Mouse (Mus musculus) CH12.LX (cell line): ENCODE data around the gene Myo1a. TPM values are rescaled to one million over a fixed set of nuclear protein-coding genes. Genes with fewer than 3 reads are reported as not detected.

Experiments used
- DNase-seq: peaks from one replicate; pipeline ENCODE4 v3.0.0-alpha.2; 2013; ENCODE audit errors: extremely low read depth
- H3K27ac ChIP-seq: 2 replicates; pipeline ENCODE4 v1.5.1; 2012; ENCODE audit warnings: low read depth, mild to moderate bottlenecking, control low read depth, moderate library complexity; ENCODE audit not compliant: insufficient read depth
- H3K27me3 ChIP-seq: replicated peaks from 2 replicates; pipeline ENCODE3; 2012; ENCODE audit warnings: inconsistent platforms
- H3K36me3 ChIP-seq, 2 experiments: replicated peaks in 1 of 2; 2 replicates each; pipeline versions ENCODE3 to v1.6.1; 2012; ENCODE audit warnings: inconsistent platforms in 1 of 2, low read length in 1 of 2, mild to moderate bottlenecking in 1 of 2, mixed read lengths in 1 of 2, moderate library complexity in 1 of 2; ENCODE audit not compliant: control insufficient read depth in 1 of 2, insufficient read depth in 1 of 2
- H3K4me1 ChIP-seq, 2 experiments: 2 replicates each; pipeline ENCODE4 v1.6.1; 2012; ENCODE audit warnings: inconsistent platforms in 1 of 2, moderate library complexity in 1 of 2; ENCODE audit not compliant: insufficient read depth in 2 of 2, control insufficient read depth in 1 of 2
- H3K4me2 ChIP-seq: 2 replicates; pipeline ENCODE4 v1.6.1; 2012; ENCODE audit warnings: low read depth, mild to moderate bottlenecking, control low read depth; ENCODE audit not compliant: poor library complexity, insufficient read depth, severe bottlenecking
- H3K4me3 ChIP-seq, 3 experiments: fragments of 150-350 bp in 1 of 3; sonication (generic) in 1 of 3; replicated peaks in 1 of 3; 2 replicates each; pipeline versions ENCODE3 to v1.5.1; 2011 to 2012; ENCODE audit warnings: low read depth in 2 of 3, low read length in 2 of 3, mild to moderate bottlenecking in 2 of 3, moderate library complexity in 2 of 3, control low read depth in 1 of 3, improper control_type of control experiment in 1 of 3, inconsistent platforms in 1 of 3, mixed read lengths in 1 of 3; ENCODE audit not compliant: poor library complexity in 1 of 3
- H3K79me2 ChIP-seq: replicated peaks from 2 replicates; pipeline ENCODE4 v1.6.1; 2012; ENCODE audit warnings: mild to moderate bottlenecking, moderate library complexity; ENCODE audit not compliant: control insufficient read depth, poor library complexity, insufficient read depth, severe bottlenecking; ENCODE audit errors: extremely low read depth
- H3K9ac ChIP-seq: 2 replicates; pipeline ENCODE4 v1.6.1; 2012; ENCODE audit warnings: low read depth, mild to moderate bottlenecking, control low read depth, moderate library complexity; ENCODE audit not compliant: insufficient read depth
- H3K9me3 ChIP-seq: replicated peaks from 2 replicates; pipeline ENCODE3; 2012; ENCODE audit warnings: low read length, inconsistent platforms, mixed read lengths
- CHD2 ChIP-seq: IDR thresholded peaks from 2 replicates; pipeline ENCODE4 v1.6.1; 2011; ENCODE audit warnings: low read length, improper control_type of control experiment
- CTCF ChIP-seq, 2 experiments: IDR thresholded peaks in 1 of 2; conservative IDR thresholded peaks in 1 of 2; 2 replicates each; pipeline ENCODE4 v1.5.1; 2011 to 2012; ENCODE audit warnings: low read depth in 2 of 2, low read length in 2 of 2, improper control_type of control experiment in 1 of 2, inconsistent platforms in 1 of 2, mild to moderate bottlenecking in 1 of 2, moderate library complexity in 1 of 2
- ELF1 ChIP-seq: IDR thresholded peaks from 2 replicates; pipeline ENCODE4 v1.6.1; 2014; ENCODE audit warnings: low read depth, mild to moderate bottlenecking, inconsistent platforms, low read length, improper control_type of control experiment
- EP300 ChIP-seq: IDR thresholded peaks from 2 replicates; pipeline ENCODE4 v1.6.1; 2011; ENCODE audit warnings: low read length, improper control_type of control experiment
- ETS1 ChIP-seq: conservative IDR thresholded peaks from 2 replicates; pipeline ENCODE4 v1.6.1; 2012; ENCODE audit warnings: low read depth, mild to moderate bottlenecking, inconsistent platforms, low read length, improper control_type of control experiment, moderate library complexity
- HCFC1 ChIP-seq: IDR thresholded peaks from 2 replicates; pipeline ENCODE4 v1.6.1; 2012; ENCODE audit warnings: low read depth, mild to moderate bottlenecking, inconsistent platforms, low read length, improper control_type of control experiment
- IRF4 ChIP-seq: IDR thresholded peaks from 2 replicates; pipeline ENCODE4 v1.6.1; 2014; ENCODE audit warnings: low read depth, mild to moderate bottlenecking, inconsistent platforms, low read length, improper control_type of control experiment
- JUN ChIP-seq: IDR thresholded peaks from 2 replicates; pipeline ENCODE4 v1.6.1; 2011; ENCODE audit warnings: low read depth, mild to moderate bottlenecking, low read length, improper control_type of control experiment, moderate library complexity; ENCODE audit not compliant: insufficient read depth
- JUND ChIP-seq: conservative IDR thresholded peaks from 2 replicates; pipeline ENCODE4 v1.6.1; 2011; ENCODE audit warnings: low read depth, low read length, improper control_type of control experiment
- KAT2A ChIP-seq: IDR thresholded peaks from 2 replicates; pipeline ENCODE4 v1.6.1; 2012; ENCODE audit warnings: low read length, improper control_type of control experiment, inconsistent platforms; ENCODE audit not compliant: insufficient replicate concordance
- MAFK ChIP-seq: IDR thresholded peaks from 2 replicates; pipeline ENCODE4 v1.6.1; 2011; ENCODE audit warnings: low read length, improper control_type of control experiment; ENCODE audit not compliant: insufficient replicate concordance
- MAX ChIP-seq: IDR thresholded peaks from 2 replicates; pipeline ENCODE4 v1.6.1; 2011; ENCODE audit warnings: low read length, improper control_type of control experiment
- MAZ ChIP-seq: IDR thresholded peaks from 2 replicates; pipeline ENCODE4 v1.6.1; 2012; ENCODE audit warnings: low read depth, mild to moderate bottlenecking, inconsistent platforms, low read length, improper control_type of control experiment, moderate library complexity
- MEF2A ChIP-seq: IDR thresholded peaks from 2 replicates; pipeline ENCODE4 v1.6.1; 2014; ENCODE audit warnings: low read depth, mild to moderate bottlenecking, inconsistent platforms, low read length, improper control_type of control experiment, borderline replicate concordance
- NELFE ChIP-seq: IDR thresholded peaks from 2 replicates; pipeline ENCODE4 v1.6.1; 2011; ENCODE audit warnings: low read depth, low read length, improper control_type of control experiment
- NRF1 ChIP-seq: IDR thresholded peaks from 2 replicates; pipeline ENCODE4 v1.6.1; 2014; ENCODE audit warnings: low read depth, mild to moderate bottlenecking, inconsistent platforms, low read length, improper control_type of control experiment, moderate library complexity
- POLR2A ChIP-seq: IDR thresholded peaks from 2 replicates; pipeline ENCODE4 v1.6.1; 2011; ENCODE audit warnings: low read depth, mild to moderate bottlenecking, improper control_type of control experiment, low read length
- POLR2AphosphoS2 ChIP-seq: IDR thresholded peaks from 2 replicates; pipeline ENCODE4 v1.6.1; 2011; ENCODE audit warnings: low read depth, low read length, improper control_type of control experiment
- RAD21 ChIP-seq: IDR thresholded peaks from 2 replicates; pipeline ENCODE4 v1.6.1; 2011; ENCODE audit warnings: low read depth, mild to moderate bottlenecking, low read length, improper control_type of control experiment, moderate library complexity
- TBP ChIP-seq: conservative IDR thresholded peaks from 2 replicates; pipeline ENCODE4 v1.6.1; 2011; ENCODE audit warnings: low read depth, low read length, improper control_type of control experiment
- TCF12 ChIP-seq: IDR thresholded peaks from 2 replicates; pipeline ENCODE4 v1.6.1; 2014; ENCODE audit warnings: low read depth, mild to moderate bottlenecking, inconsistent platforms, low read length, improper control_type of control experiment
- UBTF ChIP-seq: IDR thresholded peaks from 2 replicates; pipeline ENCODE4 v1.6.1; 2012; ENCODE audit warnings: low read depth, mild to moderate bottlenecking, inconsistent platforms, low read length, improper control_type of control experiment, moderate library complexity
- USF1 ChIP-seq: IDR thresholded peaks from 2 replicates; pipeline ENCODE4 v1.6.1; 2014; ENCODE audit warnings: low read depth, mild to moderate bottlenecking, inconsistent platforms, low read length, improper control_type of control experiment
- ZKSCAN1 ChIP-seq: IDR thresholded peaks from 2 replicates; pipeline ENCODE4 v1.6.1; 2012; ENCODE audit warnings: low read depth, inconsistent platforms, low read length, improper control_type of control experiment, borderline replicate concordance
- ZMIZ1 ChIP-seq: IDR thresholded peaks from 2 replicates; pipeline ENCODE4 v1.6.1; 2012; ENCODE audit warnings: low read depth, mild to moderate bottlenecking, inconsistent platforms, low read length, improper control_type of control experiment
- ZNF384 ChIP-seq: IDR thresholded peaks from 2 replicates; pipeline ENCODE4 v1.6.1; 2012; ENCODE audit warnings: low read depth, low read length, improper control_type of control experiment, inconsistent platforms
- dilution Hi-C: fragments of 300-500 bp; cut with MboI; formaldehyde crosslinking; loops from 2 replicates; pipeline ENCODE4 v1.14.3; 2020; ENCODE audit warnings: low sequenced_read_pairs; ENCODE audit not compliant: extremely low pct_unique_long_range_greater_than_20kb, extremely low pct_ligation_motif_present
- in situ Hi-C: fragments of 300-500 bp; cut with MboI; formaldehyde crosslinking; loops from 3 replicates; pipeline ENCODE4 v1.14.3; 2019; ENCODE audit warnings: low sequenced_read_pairs, low pct_ligation_motif_present, low pct_unique_long_range_greater_than_20kb, mixed read lengths
- polyA plus RNA-seq: library from polyadenylated mRNA; unstranded; fragments of >175 nt; gene quantifications from 2 replicates; pipeline ENCODE4 v1.2.1, GENCODE M21; 2012; ENCODE audit warnings: low read depth; ENCODE audit not compliant: insufficient read length
- total RNA-seq, 2 experiments: library from RNA; depleted of rRNA; stranded (reverse); fragments of 300-350 nt in 1 of 2; fragments of >200 nt in 1 of 2; gene quantifications; 2 replicates each; pipeline ENCODE4 v1.2.3; 2012 to 2014

Gene Myo1a
- total and polyA plus RNA-seq, 3 experiments: 0.08 to 2.3 (median 0.36) TPM

DNA sequence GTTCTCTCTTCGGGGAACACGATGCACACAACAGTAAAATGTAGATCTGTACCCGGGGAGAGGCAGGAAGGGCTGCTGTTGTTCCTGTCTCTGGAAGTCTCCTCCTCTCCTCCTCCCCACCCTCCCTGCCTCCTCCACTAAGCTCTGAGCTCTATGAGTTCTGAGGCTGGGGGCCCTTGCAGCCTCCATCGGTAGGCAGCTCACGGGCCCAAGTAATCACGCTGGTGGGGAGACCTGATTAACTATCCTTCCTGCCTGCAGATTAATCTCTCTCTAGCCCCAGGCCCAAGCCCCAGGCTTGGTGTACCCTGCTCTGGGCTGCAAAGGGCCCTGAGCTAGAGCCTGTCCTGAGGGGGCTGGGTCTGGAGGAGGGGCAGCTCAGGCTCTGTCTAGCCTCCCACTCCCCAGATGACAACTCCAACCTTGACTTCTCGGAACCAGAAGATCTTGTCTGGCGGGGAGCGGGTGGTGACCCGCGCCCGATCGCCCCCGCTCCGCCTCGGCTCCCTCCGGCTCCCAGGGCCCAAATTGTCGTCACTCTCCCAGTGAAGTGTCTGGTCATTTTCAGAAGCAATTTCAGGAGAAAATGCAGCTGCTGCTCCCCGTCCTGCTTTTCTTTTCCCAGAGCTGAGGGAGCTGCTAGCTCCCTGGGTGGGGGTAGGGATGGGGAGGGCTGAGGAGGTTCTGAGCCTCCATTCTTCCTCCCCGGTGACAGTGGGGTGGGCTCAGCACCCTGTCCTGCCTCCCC lies 16.9 kb downstream of the Myo1a start:
- Histone ChIP-seq H3K4me2 (no peak overlapping the region), H3K9ac (no peak overlapping the region), H3K79me2 (no peaks in the 10 kb centered on the region), H3K36me3 (no peaks in the 10 kb centered on the region), H3K4me3 (no peak overlapping the region), H3K27me3 (peaks cover 57% of the 10 kb centered on the region), H3K27ac (no peak overlapping the region), H3K9me3 (no peaks in the 10 kb centered on the region), H3K4me1 (no peaks in the 10 kb centered on the region)
- DNase-seq: no peak
- in situ Hi-C loops: no loop called here
- no peak for TF ChIP-seq EP300
- no peak for TF ChIP-seq ETS1
- no peak for TF ChIP-seq JUND
- TF ChIP-seq USF1: no peak
- TF ChIP-seq MEF2A: no peak
- TF ChIP-seq NRF1: no peak
- TF ChIP-seq JUN: no peak
- no peak for TF ChIP-seq RAD21
- no peak for TF ChIP-seq MAZ
- TF ChIP-seq MAFK: no peak
- TF ChIP-seq TBP: no peak
- TF ChIP-seq CHD2: no peak
- TF ChIP-seq ZMIZ1: no peak
- no peak for TF ChIP-seq ZKSCAN1
- no peak for TF ChIP-seq KAT2A
- TF ChIP-seq TCF12: no peak
- no peak for TF ChIP-seq MAX
- TF ChIP-seq HCFC1: no peak
- no peak for TF ChIP-seq CTCF (conservative IDR thresholded peaks at IDR 0.05 in 1 of 2, IDR thresholded peaks at IDR 0.05 in 1 of 2; ENCODE audit: low read depth in 2 of 2, low read length in 2 of 2)
- dilution Hi-C loops: no loop called here

DNA sequence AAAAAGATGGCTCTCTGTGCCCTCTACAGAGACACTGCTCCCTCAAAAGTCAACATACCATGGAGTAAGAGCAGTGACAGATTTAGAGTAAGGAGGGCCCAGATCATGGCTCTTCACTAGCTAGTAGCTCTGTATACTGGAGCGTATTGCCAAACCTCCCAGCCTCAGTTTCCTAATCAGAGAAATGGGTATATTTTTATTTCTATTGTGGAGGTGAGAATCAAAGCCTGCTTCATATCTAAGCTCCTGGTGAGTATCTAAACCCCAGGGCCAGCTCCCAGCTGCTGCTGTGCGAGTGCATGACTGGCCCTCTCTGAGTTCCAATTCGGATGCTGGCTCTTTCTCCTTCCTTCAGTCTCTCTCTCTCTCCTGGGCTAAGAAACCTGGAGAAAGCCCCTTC lies 19.2 kb downstream of the Myo1a start, which contains the start of gene Tac2:
Gene Tac2, plus strand, starts transcription at position 301 of the 400 bp plus-strand sequence.
- TF ChIP-seq ZMIZ1 (no peak), JUN (no peak), POLR2A (no peak), RAD21 (no peak), NELFE (no peak), POLR2AphosphoS2 (no peak), UBTF (no peak), USF1 (no peak), IRF4 (no peak), ELF1 (no peak), ZNF384 (no peak), MEF2A (no peak)
- TF ChIP-seq, all 38 proteins: peak for 0
- no peaks in the 10 kb centered on the region for H3K36me3 ChIP-seq
- DNase-seq: no peak
- H3K79me2 ChIP-seq: no peaks in the 10 kb centered on the region
- H3K27ac ChIP-seq: no peak within 1 kb of the TSS
- no peak within 1 kb of the TSS for H3K4me2 ChIP-seq
- H3K4me1 ChIP-seq: peaks cover 0 to 5% of the 10 kb centered on the region in 2 experiments; a peak in 1 of 4 replicates
- H3K9ac ChIP-seq: no peak within 1 kb of the TSS
- H3K9me3 ChIP-seq: no peaks in the 10 kb centered on the region
- in situ Hi-C loops (no loop called here), dilution Hi-C loops (no loop called here)
- H3K27me3 ChIP-seq: peaks cover 75% of the 10 kb centered on the region
- no peak within 1 kb of the TSS for H3K4me3 ChIP-seq
